Mouse (Mus musculus): ENCODE measurements around the gene Gm12216. TPM values are rescaled to one million over a fixed set of nuclear protein-coding genes. Genes with fewer than 3 reads are reported as not detected.
A peak's percentile ranks its signal among the peaks of the same experiment; 100 is the strongest.
"Not testable (repeated sequence)": the region's sequence is repeated elsewhere in the genome, so short reads cannot be mapped to it uniquely, and the experiment has no call there.

The Gm12216 gene
- polyA plus RNA-seq, 1 experiment from 2014 or later, result 0.14 TPM

- peak overlapping the region; percentile 85 for H3K4me2 ChIP-seq
- 1% methylated on average over 33 of the region's 33 CpGs for WGBS (ENCODE audit: insufficient replicate concordance)
- no peaks in the 10 kb centered on the region for H3K9me3 ChIP-seq (replicated peaks)
- peaks cover 30% of the 10 kb centered on the region for H3K27me3 ChIP-seq
- no peaks in the 10 kb centered on the region for H3K36me3 ChIP-seq
- peaks cover 47% of the 10 kb centered on the region for H3K4me1 ChIP-seq (replicated peaks)
- H3K4me3 ChIP-seq (replicated peaks), result peak overlapping the region; percentile 57
- ATAC-seq (ENCODE audit: low read depth), result peak; percentile 68
- H3K27ac ChIP-seq, result peak overlapping the region; percentile 76
- DNase-seq, result peak; percentile 47
- peak overlapping the region; percentile 65 for H3K9ac ChIP-seq
These were observed 95.4 kb downstream of the Gm12216 start for GRCm38 (mm10) chr11:53763496-53764140.

GRCm38 (mm10) chr11:53762827-53763495 is 96.1 kb downstream of the Gm12216 start:
- DNase-seq (no peak), ATAC-seq (ENCODE audit: low read depth) (peak; percentile 4; the same call in 1 of the 2 replicates)
- peak overlapping the region; percentile 76 for H3K27ac ChIP-seq
- H3K9ac ChIP-seq, result peak overlapping the region; percentile 65
- no peaks in the 10 kb centered on the region for H3K9me3 ChIP-seq (replicated peaks)
- H3K4me1 ChIP-seq (replicated peaks), result peaks cover 52% of the 10 kb centered on the region
- H3K27me3 ChIP-seq, result peaks cover 24% of the 10 kb centered on the region; the same call in 1 of the 2 replicates
- H3K4me2 ChIP-seq, result peak overlapping the region; percentile 85
- 2% methylated on average over 23 of the region's 23 CpGs for WGBS (ENCODE audit: insufficient replicate concordance)
- no peaks in the 10 kb centered on the region for H3K36me3 ChIP-seq
- H3K4me3 ChIP-seq (replicated peaks), result peak overlapping the region; percentile 57

- ATAC-seq (ENCODE audit: low read depth), result no peak
- Histone ChIP-seq H3K36me3 (no peaks in the 10 kb centered on the region), H3K9ac (peak overlapping the region; percentile 65), H3K27ac (peak overlapping the region; percentile 76), H3K4me1 (replicated peaks) (peaks cover 52% of the 10 kb centered on the region), H3K9me3 (replicated peaks) (no peaks in the 10 kb centered on the region), H3K4me3 (replicated peaks) (peak overlapping the region; percentile 57), H3K4me2 (peak overlapping the region; percentile 85), H3K27me3 (peaks cover 22% of the 10 kb centered on the region; the same call in 1 of the 2 replicates)
- WGBS (ENCODE audit: insufficient replicate concordance), result 43% methylated on average over 2 of the region's 2 CpGs
- DNase-seq, result no peak
These were observed 96.6 kb downstream of the Gm12216 start for GRCm38 (mm10) chr11:53762426-53762825.

GRCm38 (mm10) chr11:53761822-53762221 is 97.2 kb downstream of the Gm12216 start:
- Histone ChIP-seq H3K9me3 (replicated peaks) (no peaks in the 10 kb centered on the region), H3K27ac (peak overlapping the region; percentile 76; the same call in 1 of the 2 replicates), H3K9ac (no peak overlapping the region), H3K4me3 (replicated peaks) (no peak overlapping the region), H3K4me1 (replicated peaks) (peaks cover 52% of the 10 kb centered on the region), H3K27me3 (peaks cover 20% of the 10 kb centered on the region; the same call in 1 of the 2 replicates), H3K4me2 (no peak overlapping the region), H3K36me3 (no peaks in the 10 kb centered on the region)
- ATAC-seq (ENCODE audit: low read depth) (no peak), DNase-seq (no peak)
- 63% methylated on average over 2 of the region's 2 CpGs for WGBS (ENCODE audit: insufficient replicate concordance)

- H3K27ac ChIP-seq, result no peak overlapping the region
- H3K9ac ChIP-seq, result no peak overlapping the region
- WGBS (ENCODE audit: insufficient replicate concordance), result 60% methylated on average over 5 of the region's 5 CpGs
- DNase-seq (no peak), ATAC-seq (ENCODE audit: low read depth) (no peak)
- H3K4me1 ChIP-seq (replicated peaks), result peaks cover 52% of the 10 kb centered on the region
- H3K4me3 ChIP-seq (replicated peaks), result no peak overlapping the region
- H3K27me3 ChIP-seq, result peaks cover 20% of the 10 kb centered on the region; the same call in 1 of the 2 replicates
- no peaks in the 10 kb centered on the region for H3K36me3 ChIP-seq
- no peak overlapping the region for H3K4me2 ChIP-seq
- H3K9me3 ChIP-seq (replicated peaks), result no peaks in the 10 kb centered on the region
These were observed 97.8 kb downstream of the Gm12216 start for GRCm38 (mm10) chr11:53761284-53761683.

- Histone ChIP-seq H3K4me1 (replicated peaks) (peaks cover 49% of the 10 kb centered on the region), H3K27ac (no peak overlapping the region), H3K36me3 (no peaks in the 10 kb centered on the region), H3K4me2 (no peak overlapping the region), H3K4me3 (replicated peaks) (no peak overlapping the region), H3K27me3 (peaks cover 19% of the 10 kb centered on the region; the same call in 1 of the 2 replicates), H3K9ac (no peak overlapping the region), H3K9me3 (replicated peaks) (no peaks in the 10 kb centered on the region)
- 49% methylated on average over 22 of the region's 22 CpGs for WGBS (ENCODE audit: insufficient replicate concordance)
- DNase-seq (no peak), ATAC-seq (ENCODE audit: low read depth) (no peak)
These were observed 99.3 kb downstream of the Gm12216 start for GRCm38 (mm10) chr11:53759545-53760406.

GRCm38 (mm10) chr11:53758791-53759351 is 100.2 kb downstream of the Gm12216 start:
- ATAC-seq (ENCODE audit: low read depth), result no peak

GRCm38 (mm10) chr11:53758033-53758432 is 101.0 kb downstream of the Gm12216 start:
- ATAC-seq (ENCODE audit: low read depth); H3K4me2 ChIP-seq; H3K9ac ChIP-seq; H3K4me3 ChIP-seq (replicated peaks); H3K9me3 ChIP-seq (replicated peaks); DNase-seq; H3K27ac ChIP-seq; H3K36me3 ChIP-seq; H3K27me3 ChIP-seq: not testable (repeated sequence)
- WGBS (ENCODE audit: insufficient replicate concordance), result 59% methylated on average over 9 of the region's 9 CpGs
- H3K4me1 ChIP-seq (replicated peaks), result peaks cover 32% of the 10 kb centered on the region

More at GRCm38 (mm10) chr11:53758791-53759351, 100.2 kb downstream of the Gm12216 start:
- no peak for DNase-seq
- WGBS (ENCODE audit: insufficient replicate concordance), result 48% methylated on average over 6 of the region's 6 CpGs
- H3K27ac ChIP-seq, result no peak overlapping the region
- no peaks in the 10 kb centered on the region for H3K9me3 ChIP-seq (replicated peaks)
- no peak overlapping the region for H3K9ac ChIP-seq
- H3K4me2 ChIP-seq, result no peak overlapping the region
- H3K27me3 ChIP-seq, result peaks cover 16% of the 10 kb centered on the region; the same call in 1 of the 2 replicates
- H3K4me3 ChIP-seq (replicated peaks), result no peak overlapping the region
- no peaks in the 10 kb centered on the region for H3K36me3 ChIP-seq
- H3K4me1 ChIP-seq (replicated peaks), result peaks cover 40% of the 10 kb centered on the region

- Histone ChIP-seq H3K27me3 (peaks cover 6% of the 10 kb centered on the region; the same call in 1 of the 2 replicates), H3K4me1 (replicated peaks) (peaks cover 27% of the 10 kb centered on the region), H3K4me3 (replicated peaks) (no peak overlapping the region), H3K4me2 (no peak overlapping the region), H3K27ac (no peak overlapping the region), H3K36me3 (no peaks in the 10 kb centered on the region), H3K9ac (no peak overlapping the region), H3K9me3 (replicated peaks) (no peaks in the 10 kb centered on the region)
- ATAC-seq (ENCODE audit: low read depth) (no peak), DNase-seq (no peak)
- WGBS (ENCODE audit: insufficient replicate concordance), result 68% methylated on average over 4 of the region's 4 CpGs
These were observed 101.4 kb downstream of the Gm12216 start for GRCm38 (mm10) chr11:53757612-53758011.

- H3K36me3 ChIP-seq, result no peaks in the 10 kb centered on the region
These were observed 104.0 kb downstream of the Gm12216 start for GRCm38 (mm10) chr11:53755011-53755595.

More at GRCm38 (mm10) chr11:53755011-53755595, 104.0 kb downstream of the Gm12216 start:
- no peak overlapping the region for H3K9ac ChIP-seq
- 79% methylated on average over 12 of the region's 12 CpGs for WGBS (ENCODE audit: insufficient replicate concordance)
- DNase-seq (no peak), ATAC-seq (ENCODE audit: low read depth) (no peak)
- peaks cover 19% of the 10 kb centered on the region for H3K4me1 ChIP-seq (replicated peaks)
- no peak overlapping the region for H3K4me3 ChIP-seq (replicated peaks)
- no peak overlapping the region for H3K4me2 ChIP-seq
- H3K9me3 ChIP-seq (replicated peaks), result no peaks in the 10 kb centered on the region
- H3K27ac ChIP-seq, result no peak overlapping the region
- H3K27me3 ChIP-seq, result no peaks in the 10 kb centered on the region
